Mouse (Mus musculus) heart, postnatal 10 days (tissue): ENCODE measurements around the gene 2310061N02Rik. TPM values are rescaled to one million over a fixed set of nuclear protein-coding genes. Genes with fewer than 3 reads are reported as not detected.
"Not testable (repeated sequence)": the region's sequence is repeated elsewhere in the genome, so short reads cannot be mapped to it uniquely, and the experiment has no call there.

Experiments used
- DNase-seq, 2 experiments: peaks; one replicate each; pipeline ENCODE4 v3.0.0; 2021
- intact Hi-C: fragments of 180-260 bp; cut with DNase I; formaldehyde crosslinking; loops from one replicate; pipeline ENCODE4 v1.15.1; 2025
- total RNA-seq, 2 experiments: library from RNA; stranded (reverse); gene quantifications; 2 replicates each; pipeline ENCODE4 v1.2.3; 2021

The 2310061N02Rik gene
- total RNA-seq = not detected

DNA sequence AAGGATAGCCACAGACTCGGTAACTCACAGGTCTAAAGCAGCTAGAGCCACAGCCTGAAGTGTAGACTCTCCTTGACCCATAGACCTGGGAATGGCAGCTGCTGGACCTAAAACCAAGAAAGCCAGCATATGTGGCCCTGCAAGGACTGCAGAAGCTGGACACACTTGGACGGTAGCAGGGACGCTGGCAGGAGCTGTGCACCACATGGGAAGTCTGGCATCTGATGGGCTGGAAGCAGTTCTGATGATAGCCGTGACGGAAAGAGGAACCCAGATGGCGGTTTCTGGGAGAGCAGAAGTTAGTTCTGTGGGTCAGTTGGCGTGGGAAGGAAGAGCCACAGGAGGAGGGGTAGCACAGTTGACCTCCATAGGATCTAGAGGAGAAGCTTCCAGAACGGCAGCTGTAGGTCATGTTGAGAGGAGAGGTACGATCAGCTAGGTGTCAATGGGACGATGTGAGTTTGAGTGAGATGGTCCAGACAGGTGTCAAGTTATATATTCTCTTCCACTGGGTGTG lies at the start of gene 2310061N02Rik:
Gene 2310061N02Rik, minus strand, starts transcription at position 467 of the 517 bp plus-strand sequence.
- no peak for DNase-seq
- intact Hi-C loops = no loop called here

DNA sequence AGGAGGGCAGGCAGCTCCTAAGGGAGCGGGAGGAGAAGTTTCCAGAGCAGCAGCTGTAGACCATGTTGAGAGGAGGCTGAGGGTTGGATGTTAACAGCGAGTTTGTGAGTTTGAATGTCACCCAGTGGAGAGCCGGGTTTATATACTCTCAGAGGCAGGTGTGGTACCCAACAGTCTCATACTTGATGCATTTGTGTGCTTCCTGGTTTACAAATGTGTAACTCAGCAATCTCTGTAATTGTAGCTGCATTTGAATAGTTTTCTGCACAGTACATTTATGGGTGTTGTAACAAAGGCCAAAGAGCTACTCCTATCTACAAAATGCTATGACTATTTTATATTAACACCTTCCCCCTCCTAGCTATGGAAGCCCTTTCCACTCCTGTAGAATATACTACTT lies 43.8 kb upstream of the 2310061N02Rik start, which contains the start of gene Krtap13:
Gene Krtap13, minus strand, starts transcription at position 101 of the 400 bp plus-strand sequence.
- DNase-seq, intact Hi-C loops: not testable (repeated sequence)

DNA sequence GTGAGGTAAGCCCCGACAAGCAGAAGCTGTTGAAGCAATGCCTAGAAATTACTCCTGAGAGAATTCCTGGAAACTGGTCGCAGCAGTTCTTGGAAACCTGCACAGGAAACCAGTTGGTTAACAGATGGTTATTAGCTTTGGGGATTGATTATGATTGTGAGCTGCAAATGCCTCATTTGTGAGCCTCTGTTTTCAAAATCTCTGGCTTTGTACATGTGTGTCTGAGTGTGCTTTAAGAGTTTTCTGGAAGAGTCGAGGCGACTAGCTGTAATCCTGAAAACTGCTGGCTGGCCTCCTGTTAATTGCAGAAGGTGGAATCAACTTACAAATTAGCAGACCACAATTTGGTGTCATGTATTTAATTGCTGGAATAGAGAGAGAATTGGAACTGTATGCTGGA lies 40.2 kb upstream of the 2310061N02Rik start:
- intact Hi-C loops = no loop called here
- no peak for DNase-seq

DNA sequence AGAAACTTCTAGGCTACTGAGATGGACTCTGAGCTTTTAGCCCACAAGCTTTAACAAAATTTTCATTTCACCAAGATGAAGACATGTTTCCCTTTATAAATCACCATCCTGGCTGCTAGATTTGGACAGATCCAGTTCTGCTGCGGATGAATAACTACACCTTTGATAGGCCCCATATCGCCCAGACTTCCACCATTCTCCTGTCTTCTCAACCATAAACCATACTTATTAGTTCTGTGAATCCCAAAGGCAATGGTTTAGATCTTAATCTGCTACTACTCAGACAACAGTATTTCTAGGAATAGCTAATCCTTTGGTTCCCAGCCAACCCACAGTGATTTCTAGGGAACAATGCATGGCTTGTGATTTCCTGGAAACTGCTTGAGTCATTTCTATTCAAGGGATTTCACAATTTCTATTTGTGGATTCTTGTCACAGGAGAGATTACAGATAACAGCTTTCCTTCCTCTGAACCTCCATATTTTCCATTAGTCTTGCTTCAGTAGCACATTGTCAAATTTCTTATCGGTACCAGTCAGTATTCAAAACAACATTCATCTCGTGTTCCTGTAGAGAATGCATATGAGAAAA lies 37.1 kb upstream of the 2310061N02Rik start:
- intact Hi-C loops = no loop called here
- DNase-seq = no peak

DNA sequence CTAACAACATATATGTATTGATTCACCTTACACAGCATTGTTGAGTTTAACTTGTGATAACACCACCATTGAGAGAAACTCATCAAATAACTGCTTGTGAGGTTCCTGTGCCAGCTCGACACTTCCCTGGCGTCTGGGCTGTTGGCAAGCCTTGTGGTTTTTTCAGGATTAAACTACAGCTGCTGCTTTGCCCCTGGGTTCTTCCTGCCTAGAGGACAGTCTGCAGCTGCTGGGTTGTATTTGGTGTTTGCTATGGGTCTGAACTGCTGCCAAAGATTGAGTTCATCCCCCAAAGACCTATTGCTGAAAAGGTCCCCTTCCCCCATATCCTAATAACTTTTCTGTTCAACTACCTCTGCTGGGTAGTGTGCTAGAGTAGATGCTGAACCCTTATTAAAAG lies 27.6 kb upstream of the 2310061N02Rik start:
- no peak for DNase-seq
- intact Hi-C loops = no loop called here

DNA sequence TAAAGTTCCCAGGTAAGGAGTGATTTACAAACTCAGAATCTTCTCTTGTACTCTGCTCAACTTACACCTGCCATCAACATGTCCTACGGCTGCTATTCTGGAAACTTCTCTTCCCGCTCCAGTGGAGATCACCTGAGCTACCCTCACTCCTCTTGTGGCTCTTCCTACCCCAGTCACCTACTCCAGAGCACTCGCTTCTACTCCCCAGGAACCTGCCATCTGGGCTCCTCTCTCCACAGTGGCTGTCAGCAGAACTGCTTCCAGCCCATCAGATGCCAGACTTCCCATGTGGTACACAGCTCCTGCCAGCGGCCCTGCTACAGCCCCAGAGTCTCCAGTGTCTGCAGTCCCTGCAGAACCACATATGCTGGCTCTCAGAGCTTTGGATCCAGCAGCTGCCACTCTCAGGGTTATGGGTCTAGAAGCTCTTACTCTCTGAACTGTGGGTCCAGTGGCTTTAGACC lies 21.1 kb upstream of the 2310061N02Rik start, which contains the start of gene Krtap13-1:
Gene Krtap13-1, plus strand, starts transcription at position 51 of the 464 bp plus-strand sequence.
- intact Hi-C loops = no loop called here
- no peak for DNase-seq

DNA sequence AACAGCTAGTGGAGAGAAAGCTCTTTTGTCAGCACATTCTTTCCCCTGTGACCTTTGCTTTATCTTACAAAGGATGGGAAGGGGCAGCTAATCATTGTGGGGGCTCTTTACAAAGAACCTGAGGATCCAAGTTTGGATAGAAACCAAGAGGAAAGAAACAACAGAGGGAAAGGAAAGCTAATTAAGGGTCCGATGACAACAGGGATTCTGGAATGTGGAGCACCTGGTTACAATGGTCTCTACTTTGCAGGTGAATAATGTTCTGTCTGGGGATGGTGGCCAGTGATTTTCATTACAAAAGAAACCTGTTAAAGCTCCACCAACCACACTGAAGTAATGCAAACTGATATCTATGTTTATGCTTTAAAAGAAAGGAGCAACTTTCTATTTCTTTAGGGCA lies 12.3 kb upstream of the 2310061N02Rik start:
- intact Hi-C loops = no loop called here
- DNase-seq = no peak

DNA sequence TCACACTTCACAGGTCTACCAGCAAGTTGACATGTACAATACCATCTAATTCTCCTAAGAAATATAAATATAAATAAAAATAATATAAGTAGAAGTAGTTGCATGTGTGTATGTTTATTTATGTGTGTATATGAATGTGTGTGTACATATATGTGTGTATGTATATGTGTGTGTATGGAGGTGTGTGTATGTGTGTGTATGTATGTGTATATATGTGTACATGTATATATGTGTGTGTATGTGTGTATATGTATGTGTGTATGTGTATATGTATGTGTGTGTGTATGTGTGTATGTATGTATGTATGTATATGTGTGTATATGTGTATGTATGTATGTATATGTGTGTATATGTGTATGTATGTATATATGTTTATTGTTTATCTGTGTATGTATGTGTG lies 8.8 kb upstream of the 2310061N02Rik start:
- no peak for DNase-seq
- intact Hi-C loops = no loop called here

DNA sequence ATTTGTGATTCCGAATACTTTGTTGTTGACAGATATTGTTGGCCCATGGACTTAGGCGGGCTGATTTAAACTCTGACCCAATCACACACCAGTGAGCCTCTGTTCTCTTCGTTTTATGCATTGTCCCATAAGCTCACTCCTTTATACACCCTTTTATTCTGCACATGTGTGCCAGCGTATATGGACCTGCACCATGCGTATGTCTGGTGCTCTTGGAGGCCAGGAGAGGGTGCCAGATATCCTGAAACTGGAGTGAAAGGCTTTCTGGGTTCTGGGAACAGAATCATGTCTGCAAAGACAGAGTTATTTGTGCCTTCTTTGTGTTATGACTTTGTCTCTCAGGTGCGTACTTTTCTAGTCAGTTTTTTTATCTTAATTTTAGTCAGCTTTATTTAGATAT lies 3.5 kb upstream of the 2310061N02Rik start:
- intact Hi-C loops = no loop called here
- no peak for DNase-seq

DNA sequence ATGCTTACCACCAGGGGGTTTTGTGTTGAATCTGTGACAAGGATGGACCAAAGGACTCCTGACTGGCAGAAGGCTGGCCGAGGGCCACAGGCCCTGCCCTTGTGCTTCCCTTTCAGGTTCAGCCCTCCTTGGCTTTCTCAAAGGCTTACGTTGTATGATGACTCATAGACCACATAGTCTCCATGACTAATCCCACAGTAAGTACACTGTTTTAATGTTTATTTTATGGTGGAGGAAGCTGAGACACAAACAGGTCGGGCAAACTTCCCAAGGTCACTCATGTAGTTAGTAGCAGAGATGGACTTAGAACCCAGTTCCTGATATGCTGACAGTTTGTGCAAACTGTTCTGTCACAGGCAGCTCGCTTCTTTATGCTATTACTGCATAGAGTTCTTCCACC lies 3.0 kb upstream of the 2310061N02Rik start:
- DNase-seq = no peak
- intact Hi-C loops = no loop called here

DNA sequence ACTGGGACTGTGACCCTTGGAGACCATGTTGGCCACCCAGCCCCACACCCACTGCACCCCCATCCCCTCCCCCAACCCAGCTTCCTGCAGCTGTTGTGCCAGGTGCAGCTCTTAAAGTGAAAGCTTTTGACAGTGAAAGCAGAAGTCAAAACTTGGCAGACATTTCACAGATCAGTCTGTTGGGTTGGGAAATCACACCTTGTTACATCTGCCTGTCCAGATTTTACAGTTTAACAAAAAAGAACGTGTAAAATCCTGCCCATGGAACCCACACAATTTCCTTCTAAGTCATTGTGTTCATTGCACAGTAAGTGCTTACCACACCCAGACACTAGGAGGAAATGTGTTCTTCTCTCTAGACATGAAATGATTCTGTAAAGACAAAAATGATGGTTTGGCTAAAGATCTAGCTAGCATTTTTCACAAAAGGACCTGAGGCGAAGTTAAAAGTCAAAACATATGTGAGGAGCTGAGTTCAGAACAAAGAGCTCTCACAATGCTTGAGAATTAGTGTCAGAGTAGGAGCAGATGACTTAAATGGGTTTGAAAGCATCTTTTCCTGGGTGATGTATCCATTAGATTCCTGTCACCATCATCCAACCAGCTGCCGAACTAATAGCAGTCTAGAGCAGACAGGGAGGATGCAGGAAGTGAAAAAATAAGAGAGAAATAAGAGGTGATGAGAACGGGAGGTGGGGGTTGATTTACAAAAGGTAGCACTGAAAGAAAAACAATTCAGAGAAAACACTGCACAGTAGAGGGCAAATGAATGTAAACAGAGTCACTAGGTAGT lies 6.5 kb downstream of the 2310061N02Rik start:
- intact Hi-C loops = no loop called here

DNA sequence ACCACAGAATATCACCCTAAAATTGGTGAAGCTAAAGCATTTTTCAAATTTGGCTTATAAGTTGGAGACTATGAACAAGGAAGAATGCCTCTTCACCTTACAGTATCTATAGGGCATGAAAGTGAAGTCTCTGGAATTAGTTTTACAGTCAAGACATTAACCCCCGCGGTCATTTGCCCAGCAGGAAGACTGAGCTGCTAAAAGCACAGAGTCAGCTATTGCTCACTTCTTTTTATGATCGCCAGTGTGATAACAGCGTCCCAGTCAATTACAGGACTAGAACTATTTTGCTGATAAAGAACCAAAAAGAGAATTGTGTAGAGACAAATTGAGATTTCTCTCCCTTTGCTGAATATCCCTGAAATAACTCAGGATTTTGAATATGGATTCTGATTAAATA lies 11.5 kb downstream of the 2310061N02Rik start:
- no peak for DNase-seq
- intact Hi-C loops = no loop called here

More for the DNA sequence above, 6.5 kb downstream of the 2310061N02Rik start:
- peak in 1 of 2 experiments; percentile 1 for DNase-seq

DNA sequence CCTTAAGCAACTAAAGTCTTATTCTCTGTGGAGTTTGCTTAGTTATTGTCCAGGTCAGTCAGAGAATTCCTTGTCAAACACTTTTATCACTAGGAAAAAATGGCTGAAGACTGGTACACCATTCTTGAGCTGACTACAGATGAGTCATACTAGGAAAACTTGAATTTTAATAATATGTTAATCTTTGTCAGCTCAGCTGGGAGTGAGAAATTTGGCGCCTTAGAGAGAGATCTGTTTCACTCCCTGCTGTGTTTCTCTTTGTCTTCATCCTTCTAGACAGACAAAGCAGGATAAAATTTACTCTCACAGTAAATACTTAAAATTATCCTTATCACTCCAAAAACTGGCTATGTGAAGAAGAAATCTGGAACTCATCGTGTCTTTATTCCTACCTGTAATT lies 26.5 kb downstream of the 2310061N02Rik start:
- intact Hi-C loops = no loop called here
- DNase-seq = no peak

DNA sequence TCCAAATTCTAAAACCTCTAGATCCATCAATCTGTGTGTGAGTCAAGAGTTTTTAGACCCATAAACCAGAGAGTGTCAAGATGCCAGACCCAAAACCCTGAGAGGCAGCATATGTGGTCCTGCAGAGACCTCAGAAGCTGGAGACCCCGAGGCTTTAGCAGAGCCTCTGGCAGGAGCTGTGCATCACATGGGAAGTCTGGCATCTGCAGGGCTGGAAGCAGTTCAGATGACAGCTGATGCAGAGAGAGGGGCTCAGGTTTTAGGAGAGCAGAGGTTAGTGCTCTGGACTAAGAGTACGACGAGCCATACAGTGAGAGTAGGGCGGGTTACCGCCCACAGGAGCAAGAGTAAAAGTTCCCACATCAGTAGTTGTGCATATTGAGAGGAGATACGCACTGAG lies 28.7 kb downstream of the 2310061N02Rik start:
- no peak for DNase-seq
- intact Hi-C loops = no loop called here

DNA sequence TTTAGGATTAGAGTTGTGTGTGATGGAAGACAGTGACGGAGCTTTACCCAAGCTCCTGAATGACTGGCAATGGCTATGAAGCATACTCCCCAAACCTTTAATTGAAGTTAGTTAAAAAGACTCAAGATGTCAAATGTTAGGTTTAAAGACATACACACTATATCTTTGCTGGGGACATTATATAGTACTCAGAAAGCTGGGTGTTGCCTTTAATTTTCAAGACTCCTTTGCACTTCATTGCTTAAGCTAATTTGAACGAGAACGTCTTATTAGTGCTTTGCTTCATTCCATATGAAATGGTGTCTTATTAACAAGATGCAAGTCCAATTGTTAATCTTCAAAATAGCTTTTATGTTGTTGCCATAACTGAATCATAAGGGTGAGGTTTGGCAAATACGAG lies 36.2 kb downstream of the 2310061N02Rik start, which contains the start of gene Krtap27-1:
Gene Krtap27-1, minus strand, starts transcription at position 101 of the 400 bp plus-strand sequence.
- no peak for DNase-seq
- intact Hi-C loops = no loop called here

DNA sequence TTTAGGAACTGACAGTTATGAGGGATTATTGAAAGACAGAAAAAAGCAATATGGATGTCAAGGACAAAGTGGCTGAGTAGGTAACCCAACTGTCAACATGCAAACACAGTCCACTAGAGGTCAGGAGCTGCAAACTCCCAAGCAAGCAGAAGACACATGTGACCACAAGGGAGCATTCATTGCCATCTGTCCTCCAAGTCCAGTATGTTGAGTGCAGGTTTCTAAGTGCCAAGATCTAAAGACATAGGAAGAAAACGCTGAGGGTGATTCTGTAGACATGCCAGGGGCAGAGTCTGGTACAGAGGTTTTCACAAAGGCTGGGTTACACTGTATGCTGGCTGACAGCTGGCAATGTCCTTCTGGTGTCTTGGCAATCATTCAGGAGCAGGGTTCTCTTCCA lies 50.3 kb downstream of the 2310061N02Rik start:
- peak; percentile 10 to 11 for DNase-seq
- intact Hi-C loops = no loop called here

Other genes starting within 250 kb of the 2310061N02Rik start
- not detected for gene Cldn17, start 201.0 kb downstream of the 2310061N02Rik start, total RNA-seq
- gene Cldn8, start 144.8 kb downstream of the 2310061N02Rik start, total RNA-seq = not detected
- not detected for gene Krtap24-1, start 95.7 kb downstream of the 2310061N02Rik start, total RNA-seq
- gene 2310079G19Rik, start 80.3 kb downstream of the 2310061N02Rik start, total RNA-seq = not detected
- gene Krtap26-1, start 60.2 kb downstream of the 2310061N02Rik start, total RNA-seq = not detected
- not detected for gene Krtap27-1, start 36.3 kb downstream of the 2310061N02Rik start, total RNA-seq
- gene Krtap13-1, start 20.9 kb upstream of the 2310061N02Rik start, total RNA-seq = not detected
- not detected for gene Krtap13, start 43.7 kb upstream of the 2310061N02Rik start, total RNA-seq
- gene 2310034C09Rik, start 50.9 kb upstream of the 2310061N02Rik start, total RNA-seq = not detected
- not detected for gene 2310057N15Rik, start 66.2 kb upstream of the 2310061N02Rik start, total RNA-seq
- gene Gm5965, start 69.9 kb upstream of the 2310061N02Rik start, total RNA-seq = not detected
- gene Gm20741, start 104.3 kb upstream of the 2310061N02Rik start, total RNA-seq = not detected
- gene Krtap15, start 112.3 kb upstream of the 2310061N02Rik start, total RNA-seq = not detected
- not detected for gene Krtap14, start 118.2 kb upstream of the 2310061N02Rik start, total RNA-seq
- not detected for gene Krtap19-1, start 161.4 kb upstream of the 2310061N02Rik start, total RNA-seq
- gene Krtap19-2, start 166.3 kb upstream of the 2310061N02Rik start, total RNA-seq = not detected
- gene Krtap19-3, start 170.1 kb upstream of the 2310061N02Rik start, total RNA-seq = not detected
- not detected for gene Krtap19-4, start 177.1 kb upstream of the 2310061N02Rik start, total RNA-seq
- gene Krtap19-5, start 188.5 kb upstream of the 2310061N02Rik start, total RNA-seq = not detected
- gene Krtap19-9b, start 224.3 kb upstream of the 2310061N02Rik start, total RNA-seq = not detected